Mouse (Mus musculus) ES-Bruce4 (cell line): Measurements from ENCODE around the gene 5730522E02Rik.

Source experiments
- CTCF ChIP-seq: IDR thresholded peaks from one replicate; pipeline ENCODE4 v1.8.1; 2011; ENCODE audit warnings: low read depth, low read length
- POLR2A ChIP-seq: IDR thresholded peaks from one replicate; pipeline ENCODE4 v1.8.1; 2011; ENCODE audit warnings: low read length; ENCODE audit not compliant: insufficient read depth

DNA sequence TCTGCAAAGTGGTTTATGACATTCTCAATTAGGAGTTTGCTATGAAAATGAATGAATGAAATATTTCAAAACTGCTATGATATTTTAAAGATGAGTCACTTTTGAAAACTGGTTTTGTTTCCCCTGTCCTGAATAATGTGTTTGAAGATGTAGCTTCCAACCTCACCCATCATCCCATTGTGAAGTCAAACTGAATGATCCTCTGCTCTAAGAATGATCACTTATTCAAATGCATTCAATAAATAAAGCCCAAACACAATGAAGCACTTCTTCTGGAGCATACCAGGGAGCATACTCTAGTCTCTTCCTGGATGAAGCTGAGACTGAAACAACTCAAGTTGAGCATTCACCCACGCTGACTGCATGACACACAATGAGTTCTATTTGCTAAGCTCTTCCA, 438.3 kb downstream of the 5730522E02Rik start:
- TF ChIP-seq POLR2A (no peak), CTCF (no peak)
